Mouse (Mus musculus) C2C12 (cell line): Measurements from ENCODE around the gene Gm17359. TPM values are rescaled to one million over a fixed set of nuclear protein-coding genes. Genes with fewer than 3 reads are reported as not detected.

Source experiments
- H3K27me3 ChIP-seq: one replicate; pipeline ENCODE4 v1.6.1; 2011; ENCODE audit not compliant: control insufficient read depth, insufficient read depth, insufficient read length
- H3K36me3 ChIP-seq: one replicate; pipeline ENCODE4 v1.6.1; 2011; ENCODE audit not compliant: control insufficient read depth, insufficient read depth
- H3K4me3 ChIP-seq: one replicate; pipeline ENCODE4 v1.5.1; 2011; ENCODE audit warnings: mild to moderate bottlenecking, control low read depth; ENCODE audit not compliant: poor library complexity, insufficient read depth, severe bottlenecking
- H3K79me2 ChIP-seq: one replicate; pipeline ENCODE4 v1.6.1; 2011; ENCODE audit not compliant: control insufficient read depth, insufficient read depth
- H3K79me3 ChIP-seq: one replicate; pipeline ENCODE4 v1.6.1; 2011; ENCODE audit warnings: low read depth, control low read depth
- H3ac ChIP-seq: one replicate; pipeline ENCODE3; 2011; ENCODE audit warnings: low read depth; ENCODE audit not compliant: control insufficient read depth, insufficient read length
- CEBPB ChIP-seq: IDR thresholded peaks from one replicate; pipeline ENCODE4 v1.6.1; 2011; ENCODE audit warnings: low read depth, mild to moderate bottlenecking, control low read depth, moderate library complexity
- CTCF ChIP-seq: IDR thresholded peaks from one replicate; pipeline ENCODE4 v1.5.1; 2011; ENCODE audit not compliant: control insufficient read depth, insufficient read depth, insufficient read length
- FOSL1 ChIP-seq: IDR thresholded peaks from one replicate; pipeline ENCODE4 v1.8.0; 2011; ENCODE audit warnings: mild to moderate bottlenecking, low read length; ENCODE audit not compliant: poor library complexity, insufficient read depth, severe bottlenecking
- MAX ChIP-seq: IDR thresholded peaks from one replicate; pipeline ENCODE4 v1.6.1; 2011; ENCODE audit warnings: mild to moderate bottlenecking, control low read depth
- MYOD1 ChIP-seq: IDR thresholded peaks from one replicate; pipeline ENCODE4 v1.6.1; 2011; ENCODE audit warnings: low read depth; ENCODE audit not compliant: control insufficient read depth, insufficient read length
- MYOG ChIP-seq: IDR thresholded peaks from one replicate; pipeline ENCODE4 v1.6.1; 2011; ENCODE audit not compliant: control insufficient read depth, insufficient read length; ENCODE audit errors: extremely low read depth
- USF1 ChIP-seq: IDR thresholded peaks from one replicate; pipeline ENCODE4 v1.6.1; 2011; ENCODE audit warnings: low read depth, mild to moderate bottlenecking, control low read depth, moderate library complexity
- polyA plus RNA-seq: library from polyadenylated mRNA; unstranded; fragments of >200 nt; fragmentation: generic; extraction: Trizol; gene quantifications from one replicate; pipeline ENCODE4 v1.2.1, GENCODE M21; 2012; ENCODE audit warnings: missing spikeins

The Gm17359 gene
- polyA plus RNA-seq, 1 experiment = not detected

DNA sequence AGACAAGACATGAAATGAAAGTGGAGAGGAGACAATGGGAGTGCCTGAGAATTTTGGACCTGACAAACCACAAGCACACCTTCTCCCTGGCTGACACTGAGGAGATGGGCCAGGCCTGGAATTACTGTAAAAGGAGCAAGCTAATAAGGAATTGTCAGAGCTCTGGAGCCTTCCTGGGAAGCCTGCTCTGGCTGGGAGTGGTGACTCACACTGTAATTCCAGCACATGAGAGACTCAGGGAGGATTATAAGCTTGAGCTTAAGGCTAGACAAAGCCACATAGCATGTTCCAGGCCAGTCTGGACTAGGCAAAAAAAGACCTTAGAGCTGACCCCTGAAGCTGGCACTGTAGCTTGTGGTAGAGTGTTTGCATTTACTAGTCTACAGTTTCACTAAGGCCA is 24.6 kb upstream of the Gm17359 start:
- Histone ChIP-seq H3K4me3 (no peak overlapping the region), H3K27me3 (no peaks in the 10 kb centered on the region), H3K36me3 (no peaks in the 10 kb centered on the region), H3ac (no peak overlapping the region), H3K79me2 (no peaks in the 10 kb centered on the region), H3K79me3 (no peaks in the 10 kb centered on the region)
- no peak for TF ChIP-seq FOSL1
- TF ChIP-seq CEBPB = no peak
- TF ChIP-seq CTCF = no peak
- no peak for TF ChIP-seq USF1
- no peak for TF ChIP-seq MYOD1
- TF ChIP-seq MAX = no peak
- TF ChIP-seq MYOG = no peak

DNA sequence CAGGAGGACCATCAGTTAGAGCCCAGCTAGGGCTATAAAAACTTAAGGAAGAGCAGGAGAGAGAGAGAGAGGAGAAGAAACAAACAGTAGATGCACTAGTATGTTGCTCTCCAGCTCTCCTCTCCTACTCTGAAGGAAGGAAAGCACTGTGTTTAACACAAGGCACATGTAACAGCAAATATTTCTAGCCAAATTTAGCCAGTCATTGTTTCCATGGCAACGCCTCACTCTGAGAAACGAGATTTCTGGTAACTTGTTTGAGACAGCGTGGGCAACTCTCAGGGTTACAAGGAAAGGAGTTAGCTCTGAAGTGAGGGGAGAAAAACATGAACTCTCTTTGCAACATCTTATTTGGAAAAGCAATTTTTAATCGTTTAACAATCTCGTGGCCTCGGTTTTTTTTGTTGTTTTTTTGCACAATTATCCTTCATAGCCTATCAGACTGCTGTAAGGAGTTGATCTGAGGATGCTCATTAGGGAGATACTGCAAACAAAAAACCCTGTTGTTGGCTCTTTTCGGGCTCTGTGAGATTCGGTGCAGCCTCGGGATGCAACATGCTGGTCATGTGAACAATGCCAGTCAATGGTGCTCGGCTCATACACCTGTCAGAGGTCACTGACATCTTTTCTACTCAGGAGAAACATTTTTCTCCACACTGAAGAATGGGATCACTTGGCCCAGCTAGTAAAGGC is 22.3 kb upstream of the Gm17359 start:
- Histone ChIP-seq H3K4me3 (no peak overlapping the region), H3K36me3 (no peaks in the 10 kb centered on the region), H3K79me2 (no peaks in the 10 kb centered on the region), H3K27me3 (no peaks in the 10 kb centered on the region), H3ac (no peak overlapping the region), H3K79me3 (no peaks in the 10 kb centered on the region)
- TF ChIP-seq CTCF (no peak), FOSL1 (no peak), MYOG (no peak), MYOD1 (no peak), CEBPB (no peak), USF1 (no peak), MAX (no peak)

DNA sequence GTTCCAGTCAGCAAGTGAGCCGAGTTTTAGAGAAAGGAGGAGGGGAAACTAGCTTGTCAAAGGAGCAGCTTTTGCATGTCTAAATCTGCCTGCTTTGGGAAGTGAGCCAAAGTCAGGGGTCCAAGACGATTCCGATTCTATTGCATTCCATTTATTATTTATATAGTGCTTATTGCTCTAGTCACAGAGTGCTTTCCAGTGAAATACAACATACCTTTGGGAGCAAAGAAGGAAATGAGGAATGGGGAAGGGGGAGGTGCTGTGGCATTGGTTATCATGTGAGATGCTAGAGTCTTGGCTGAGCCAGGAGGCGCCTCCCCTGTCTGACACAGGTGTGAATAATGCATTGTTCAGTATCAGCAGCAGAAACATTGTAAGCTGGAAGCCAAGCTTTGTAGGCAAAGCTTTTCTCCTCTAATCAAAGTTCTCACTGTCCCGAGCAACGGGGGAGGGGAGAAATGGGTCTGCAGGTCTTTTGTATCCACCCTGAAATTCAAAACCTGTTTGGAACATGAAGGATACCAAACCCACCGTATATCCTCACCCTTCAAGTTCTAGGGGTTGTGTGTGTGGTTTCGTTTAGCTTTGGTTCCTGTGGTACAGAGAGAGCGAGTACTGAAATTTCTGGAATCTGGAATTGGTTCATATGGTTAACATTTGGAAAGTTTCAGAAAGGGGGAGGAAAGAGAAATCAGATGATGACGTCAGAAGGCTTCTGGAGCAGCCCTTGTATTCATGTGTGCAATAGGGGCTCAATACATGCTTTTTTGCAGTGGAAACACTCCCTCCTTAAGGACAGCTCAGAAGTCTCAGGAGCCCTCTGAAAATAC is 11.5 kb upstream of the Gm17359 start:
- H3ac ChIP-seq = no peak overlapping the region
- no peaks in the 10 kb centered on the region for H3K36me3 ChIP-seq
- H3K79me2 ChIP-seq = no peaks in the 10 kb centered on the region
- H3K27me3 ChIP-seq = no peaks in the 10 kb centered on the region
- H3K79me3 ChIP-seq = no peaks in the 10 kb centered on the region
- H3K4me3 ChIP-seq = no peak overlapping the region
- TF ChIP-seq MAX (no peak), CTCF (no peak), CEBPB (no peak), MYOG (no peak), FOSL1 (no peak), MYOD1 (no peak), USF1 (no peak)

DNA sequence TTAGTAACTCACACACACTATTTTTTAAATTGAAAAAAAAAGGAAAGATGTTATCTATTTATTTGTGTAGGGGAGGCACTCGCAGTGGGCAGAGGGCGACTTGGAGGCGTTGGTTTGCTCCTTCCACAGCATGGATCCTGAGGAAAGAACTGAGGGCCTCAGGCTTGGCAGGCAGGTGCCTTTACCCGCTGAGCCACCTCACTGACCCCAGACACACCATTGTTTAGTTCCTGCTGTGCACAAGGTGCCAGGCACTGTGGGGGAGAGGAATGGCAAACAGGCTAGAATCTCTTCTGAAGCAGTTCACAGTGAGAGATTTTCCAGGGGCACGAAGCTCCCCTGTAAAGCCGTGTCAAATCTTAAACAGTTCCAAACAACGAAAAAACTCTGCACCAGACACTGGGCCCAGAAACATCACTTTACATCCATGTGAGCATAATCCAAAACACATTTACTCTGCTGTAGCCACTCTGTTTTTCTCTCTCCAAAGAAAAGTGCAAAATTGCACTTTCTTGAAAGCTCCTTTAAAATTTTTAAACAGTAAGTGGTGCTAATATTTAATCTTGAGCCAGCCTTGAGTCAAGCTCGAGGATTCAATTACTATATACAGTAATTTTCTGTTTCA is 6.7 kb upstream of the Gm17359 start:
- H3K36me3 ChIP-seq = no peaks in the 10 kb centered on the region
- TF ChIP-seq MYOG (no peak), CTCF (no peak), CEBPB (no peak), MYOD1 (no peak), MAX (no peak), FOSL1 (no peak)
- H3K79me2 ChIP-seq = no peaks in the 10 kb centered on the region
- H3K27me3 ChIP-seq = no peaks in the 10 kb centered on the region
- H3ac ChIP-seq = no peak overlapping the region
- H3K79me3 ChIP-seq = no peaks in the 10 kb centered on the region
- no peak overlapping the region for H3K4me3 ChIP-seq

DNA sequence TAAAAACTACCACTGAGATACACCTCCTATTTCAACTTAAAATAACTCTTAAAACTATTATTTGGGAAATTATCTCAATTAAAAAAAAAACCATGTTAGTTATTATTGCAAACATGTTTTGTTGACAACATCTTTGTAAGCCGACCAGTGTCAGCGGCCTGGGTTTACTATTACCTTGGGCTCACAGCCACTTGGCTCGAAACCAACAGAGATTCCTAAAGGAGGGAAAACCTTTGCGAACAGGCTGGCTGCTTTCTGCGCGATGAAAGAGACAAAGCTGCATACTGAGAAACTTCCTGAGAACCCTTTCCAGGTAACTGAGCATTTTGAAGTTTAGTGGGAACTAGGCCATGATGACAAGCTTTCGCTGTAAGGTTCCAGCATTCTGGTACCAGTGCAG is 3.4 kb upstream of the Gm17359 start:
- no peak overlapping the region for H3ac ChIP-seq
- no peaks in the 10 kb centered on the region for H3K79me2 ChIP-seq
- no peak overlapping the region for H3K4me3 ChIP-seq
- H3K79me3 ChIP-seq = no peaks in the 10 kb centered on the region
- no peaks in the 10 kb centered on the region for H3K27me3 ChIP-seq
- H3K36me3 ChIP-seq = no peaks in the 10 kb centered on the region
- TF ChIP-seq MAX (no peak), MYOD1 (no peak), USF1 (no peak), FOSL1 (no peak), MYOG (no peak), CEBPB (no peak), CTCF (no peak)
